Mouse (Mus musculus) urinary bladder, postnatal 10 days (tissue): ENCODE data around the gene Ndfip2.

Source experiments
- DNase-seq: peaks from one replicate; pipeline ENCODE4 v3.0.0; 2022; ENCODE audit warnings: low spot score

Ndfip2 gene

GRCm38 (mm10) chr14:105287557-105287956, 29.2 kb downstream of the Ndfip2 start:
- DNase-seq = no peak

DNA sequence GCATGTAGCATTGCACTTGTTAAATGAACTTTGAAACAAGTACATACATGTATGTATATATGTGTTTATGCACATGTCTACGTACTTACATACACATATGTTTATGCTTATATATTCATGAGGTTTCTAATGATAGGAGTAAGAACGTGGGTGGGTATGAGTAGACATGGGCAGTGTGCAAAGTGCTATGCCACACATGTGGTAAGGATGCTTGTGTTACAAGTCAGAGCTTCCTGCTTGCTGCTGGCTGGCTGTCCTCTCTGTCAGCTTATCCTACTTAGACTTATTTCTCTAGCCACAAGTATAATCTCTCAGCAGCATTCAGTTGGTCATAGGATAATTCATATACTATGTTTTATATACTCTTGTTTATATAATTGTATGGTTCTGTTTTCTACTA, 29.6 kb downstream of the Ndfip2 start:
- DNase-seq = no peak

DNA sequence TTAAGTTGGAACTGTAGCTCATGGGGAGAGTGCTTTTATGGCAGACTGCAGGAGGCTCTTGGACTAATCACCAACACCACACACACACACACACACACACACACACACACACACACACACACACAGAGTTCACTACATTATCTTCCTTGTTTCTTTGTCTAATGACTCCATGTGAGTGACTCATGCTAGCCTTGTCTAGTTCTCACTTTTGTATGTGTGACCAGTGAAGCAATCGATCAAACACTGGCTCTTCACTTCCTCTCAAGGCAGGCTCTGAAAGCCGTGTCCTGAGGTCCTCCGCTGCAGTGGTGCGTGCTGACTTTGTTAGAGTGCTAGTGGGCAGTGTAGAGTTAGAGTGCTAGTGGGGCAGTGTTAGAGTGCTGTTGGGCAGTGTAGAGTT, 30.2 kb downstream of the Ndfip2 start:
- DNase-seq = no peak

- no peak for DNase-seq
These were observed 33.8 kb downstream of the Ndfip2 start for GRCm38 (mm10) chr14:105292139-105292538.

DNA sequence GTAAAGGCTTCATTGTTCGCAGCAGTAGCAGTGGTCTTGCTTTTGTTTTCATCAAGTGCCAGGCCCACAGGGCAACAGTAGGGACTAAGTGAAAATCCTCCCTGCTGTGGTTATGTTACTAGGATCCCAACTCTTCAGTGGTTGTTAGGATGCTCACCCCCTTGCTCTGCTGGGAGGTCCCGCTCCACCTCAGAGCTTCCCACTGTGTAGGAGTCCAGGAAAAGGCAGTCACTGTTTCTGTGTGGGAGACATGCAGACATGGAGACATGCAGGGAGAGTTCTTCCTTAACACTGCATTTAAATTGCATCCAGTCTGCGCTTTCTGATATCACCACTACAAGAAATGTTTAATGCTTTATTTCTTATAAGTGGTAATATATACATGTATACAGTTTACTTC, 35.4 kb downstream of the Ndfip2 start:
- DNase-seq = no peak

- no peak for DNase-seq
These were observed 37.6 kb downstream of the Ndfip2 start for GRCm38 (mm10) chr14:105295820-105296582.

DNA sequence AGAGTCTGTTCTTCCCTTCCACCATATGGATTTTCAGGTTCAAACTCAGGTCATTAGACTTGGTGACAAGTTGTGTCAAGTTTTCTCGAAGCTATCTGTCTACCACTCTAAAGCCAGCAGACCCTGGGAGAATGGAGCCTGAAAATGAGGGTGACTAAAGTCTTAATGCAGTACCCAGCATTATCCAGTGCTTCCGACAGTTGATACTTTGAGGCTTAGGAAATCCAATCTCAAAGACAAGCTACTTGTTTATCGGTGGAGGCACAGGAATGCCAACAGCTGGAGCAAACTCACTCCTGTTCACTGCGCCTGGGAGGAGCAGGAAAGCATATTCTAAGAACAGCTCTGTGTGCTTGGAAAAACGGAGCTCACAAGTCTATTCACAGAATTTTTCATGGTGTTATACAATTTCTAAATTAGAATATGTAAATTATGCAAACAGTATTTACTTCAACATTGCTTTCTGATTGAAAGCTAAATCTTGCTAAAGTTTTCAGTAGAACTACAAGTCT, 41.4 kb downstream of the Ndfip2 start:
- no peak for DNase-seq

GRCm38 (mm10) chr14:105300551-105300950, 42.2 kb downstream of the Ndfip2 start:
- DNase-seq = no peak

DNA sequence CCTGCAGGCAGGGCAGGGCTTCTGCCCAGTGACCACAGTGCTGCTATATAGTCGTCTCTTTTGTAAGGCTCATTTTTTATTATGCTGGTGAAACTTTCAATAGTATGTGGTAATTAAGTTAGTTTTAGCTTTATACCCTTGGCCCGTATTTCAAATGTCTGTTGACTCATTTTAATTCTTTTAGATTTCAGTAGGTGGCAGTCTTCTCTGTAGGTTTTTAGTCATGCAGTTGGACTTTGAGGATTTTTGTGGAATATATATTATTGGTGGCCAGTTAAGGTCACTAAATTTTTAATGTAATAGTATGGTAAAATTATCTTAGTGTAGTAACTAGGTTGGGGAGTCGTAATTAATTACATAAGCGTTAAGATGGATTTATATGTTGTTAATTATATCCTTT, 44.3 kb downstream of the Ndfip2 start:
- DNase-seq = no peak

DNA sequence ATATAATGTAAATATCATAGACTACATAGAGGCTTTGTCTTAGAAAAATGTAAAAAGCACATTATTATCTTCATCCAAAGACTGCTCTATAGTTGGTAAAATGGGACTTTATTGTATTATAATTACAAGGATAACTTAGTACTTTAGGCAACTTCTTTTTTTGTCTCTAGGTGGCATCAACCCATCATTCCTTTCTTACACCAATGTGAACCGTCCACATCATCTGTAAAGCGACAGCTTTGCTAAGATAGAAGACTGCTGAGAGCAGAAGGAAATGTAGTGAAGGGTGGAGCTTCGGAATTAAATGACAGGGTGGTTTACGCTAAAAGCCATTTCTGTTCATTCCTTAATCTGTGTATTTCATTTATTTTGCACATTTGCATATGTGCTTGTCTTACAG, 49.3 kb downstream of the Ndfip2 start:
- no peak for DNase-seq

DNA sequence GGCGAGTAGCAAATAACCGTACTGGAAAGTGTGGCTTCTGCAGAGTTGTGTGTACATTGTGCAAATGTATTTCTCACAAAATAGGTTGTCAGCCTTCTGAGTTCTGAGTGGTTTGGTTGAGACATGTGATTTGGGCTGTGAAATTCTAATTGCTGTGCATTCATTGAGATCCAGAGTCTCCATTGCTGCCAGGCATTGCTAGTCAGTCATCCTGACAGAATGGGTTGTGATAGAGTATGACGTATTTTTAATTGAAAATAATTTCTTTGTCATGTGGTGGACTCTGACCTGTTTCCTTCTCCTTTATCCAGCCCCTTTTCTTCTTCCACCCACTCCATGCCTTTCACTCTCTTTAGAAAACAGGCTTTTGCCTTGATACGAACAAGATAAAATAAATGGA, 54.0 kb downstream of the Ndfip2 start:
- DNase-seq = no peak

DNA sequence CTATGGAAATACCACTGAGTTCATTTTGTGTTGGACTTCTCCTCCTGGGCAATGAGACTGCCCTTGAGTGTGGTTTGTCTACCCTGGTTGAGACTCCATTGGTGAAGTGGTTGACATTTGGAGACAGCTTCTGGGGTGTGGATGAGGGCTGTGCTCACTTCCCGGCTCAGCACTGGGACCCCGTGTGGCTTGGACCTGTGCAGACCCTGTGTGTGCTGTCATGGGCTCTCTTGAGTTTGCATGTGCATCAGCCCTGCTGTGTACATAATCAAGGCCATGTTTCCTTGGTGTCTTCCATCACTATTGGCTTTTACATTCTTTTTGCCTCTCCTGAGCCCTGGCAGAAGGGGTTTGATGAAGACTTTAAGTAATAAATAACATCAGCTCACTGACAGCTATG, 54.6 kb downstream of the Ndfip2 start:
- no peak for DNase-seq

DNA sequence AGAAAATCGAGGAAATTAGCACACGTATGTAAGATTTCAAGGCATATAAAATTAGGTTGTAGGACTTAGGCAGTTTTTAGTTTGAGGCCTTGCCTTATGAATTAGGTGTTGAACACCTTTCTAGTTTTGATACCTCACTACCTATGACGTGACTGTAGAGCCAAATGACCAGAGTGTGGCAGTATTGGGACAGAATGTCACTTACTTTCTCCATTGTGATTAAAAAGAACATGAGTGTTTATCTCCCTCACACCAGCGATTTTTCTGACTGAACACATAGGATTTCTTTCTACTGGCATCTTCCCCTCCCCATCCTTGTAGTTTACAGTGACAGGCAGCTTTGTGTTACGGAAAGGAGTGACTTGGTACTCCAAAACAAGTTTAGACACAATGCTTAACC, 55.5 kb downstream of the Ndfip2 start:
- no peak for DNase-seq

- no peak for DNase-seq
These were observed 63.3 kb downstream of the Ndfip2 start for GRCm38 (mm10) chr14:105321712-105322111.

- DNase-seq = no peak
These were observed 64.5 kb downstream of the Ndfip2 start for GRCm38 (mm10) chr14:105322829-105323228.

- DNase-seq = no peak
These were observed 65.1 kb downstream of the Ndfip2 start for GRCm38 (mm10) chr14:105323448-105323847.

GRCm38 (mm10) chr14:105328397-105329302, 70.3 kb downstream of the Ndfip2 start:
- no peak for DNase-seq

DNA sequence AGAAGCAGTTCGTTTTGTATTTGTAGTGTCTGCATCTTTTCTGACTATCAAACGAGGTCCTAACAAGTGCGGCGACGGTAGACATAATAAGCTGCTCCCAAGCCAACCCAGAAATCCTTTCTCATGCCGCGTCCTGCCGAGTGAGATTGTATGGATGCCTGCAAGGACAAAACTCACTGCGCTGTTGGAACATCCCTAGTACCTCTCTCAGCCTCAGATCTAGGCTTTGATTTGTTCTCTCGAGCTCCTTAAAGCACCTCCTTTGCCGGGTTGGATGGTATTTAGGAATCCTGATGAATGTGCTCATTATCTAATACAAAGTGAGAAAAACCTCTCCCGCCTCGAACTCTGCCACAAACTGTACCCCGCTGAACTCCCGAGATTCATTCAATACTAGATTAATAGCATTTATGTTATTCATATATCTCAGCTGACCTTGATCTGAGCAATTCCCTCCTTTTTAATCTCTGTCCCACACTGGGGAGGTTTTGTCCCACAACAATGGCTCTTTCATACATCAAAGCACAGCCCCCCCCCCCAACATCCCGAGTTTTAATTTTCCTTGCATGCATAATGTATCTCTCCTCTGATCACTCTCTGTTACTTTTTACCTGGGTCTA, 75.2 kb downstream of the Ndfip2 start:
- DNase-seq = no peak

DNA sequence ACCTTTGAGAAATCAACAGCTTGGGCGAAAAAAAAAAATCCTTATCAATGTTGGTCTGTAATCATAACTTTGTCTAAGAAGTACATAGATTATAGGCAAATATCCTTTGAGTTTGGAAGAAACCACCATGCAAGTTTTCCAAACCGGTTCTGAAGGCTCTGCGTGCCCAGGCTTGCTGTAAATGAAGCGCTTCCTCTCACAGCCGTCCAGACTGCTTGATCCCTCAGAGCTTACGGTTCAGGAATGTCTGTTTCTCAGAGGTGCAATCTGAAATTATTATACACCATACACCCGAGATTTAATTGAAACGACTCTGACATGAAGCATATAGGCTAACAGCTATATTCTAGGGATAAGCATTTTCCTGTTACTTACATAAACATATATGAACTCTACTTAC, 83.4 kb downstream of the Ndfip2 start:
- DNase-seq = no peak

DNA sequence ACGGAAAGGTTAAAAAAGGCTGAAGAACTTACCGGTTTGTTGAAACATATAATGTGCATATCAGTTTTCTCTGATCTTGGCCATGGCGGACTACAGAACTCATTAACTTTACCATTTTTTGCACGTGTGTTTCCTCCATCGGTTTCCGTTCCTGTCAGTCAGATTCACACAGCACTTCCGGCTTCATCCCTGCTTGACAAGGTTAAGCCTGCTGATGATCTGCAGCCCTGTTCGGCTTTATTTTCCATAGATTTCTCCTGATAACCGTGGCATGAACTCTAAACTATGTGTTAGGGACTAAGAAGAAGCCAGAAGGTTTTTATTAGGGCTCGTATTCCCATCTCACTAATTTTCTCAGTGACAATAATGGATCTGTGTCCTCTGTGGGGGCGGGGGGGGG, 95.7 kb downstream of the Ndfip2 start:
- DNase-seq = no peak
